Mouse (Mus musculus): ENCODE results near the gene Ankrd13a. TPM values are rescaled to one million over a fixed set of nuclear protein-coding genes. Genes with fewer than 3 reads are reported as not detected.

Ankrd13a gene
- polyA plus RNA-seq, 1 experiment, result 99.2 TPM

DNA sequence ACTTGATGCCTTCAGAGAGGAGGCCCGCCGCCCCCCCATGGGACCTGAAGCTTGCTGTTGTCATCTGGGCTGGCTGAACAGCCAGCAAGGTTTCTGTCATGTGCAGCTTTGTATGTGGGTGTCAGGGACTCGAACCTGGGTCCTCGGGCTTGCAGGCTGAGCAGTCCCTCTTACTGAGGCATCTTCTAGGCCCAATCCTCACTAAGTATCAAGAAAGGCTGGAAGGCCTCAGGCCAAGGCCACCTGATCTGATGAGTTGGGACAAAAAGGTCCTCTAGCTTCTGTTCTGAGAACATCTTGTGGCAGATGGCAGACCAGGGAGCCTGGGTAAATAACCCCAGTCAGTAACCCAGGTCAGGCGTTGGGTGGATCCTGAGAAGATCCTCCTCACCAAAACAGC, 35.3 kb downstream of the Ankrd13a start:
- Histone ChIP-seq H3K27ac (ENCODE audit: control insufficient read depth, insufficient read depth, low read depth, low read length, poor library complexity) (no peak overlapping the region), H3K4me1 (ENCODE audit: control insufficient read depth, insufficient read depth, low read length) (peaks cover 3% of the 10 kb centered on the region; the same call in 1 of the 2 replicates)
- 82% methylated on average over 5 of the region's 5 CpGs for WGBS

DNA sequence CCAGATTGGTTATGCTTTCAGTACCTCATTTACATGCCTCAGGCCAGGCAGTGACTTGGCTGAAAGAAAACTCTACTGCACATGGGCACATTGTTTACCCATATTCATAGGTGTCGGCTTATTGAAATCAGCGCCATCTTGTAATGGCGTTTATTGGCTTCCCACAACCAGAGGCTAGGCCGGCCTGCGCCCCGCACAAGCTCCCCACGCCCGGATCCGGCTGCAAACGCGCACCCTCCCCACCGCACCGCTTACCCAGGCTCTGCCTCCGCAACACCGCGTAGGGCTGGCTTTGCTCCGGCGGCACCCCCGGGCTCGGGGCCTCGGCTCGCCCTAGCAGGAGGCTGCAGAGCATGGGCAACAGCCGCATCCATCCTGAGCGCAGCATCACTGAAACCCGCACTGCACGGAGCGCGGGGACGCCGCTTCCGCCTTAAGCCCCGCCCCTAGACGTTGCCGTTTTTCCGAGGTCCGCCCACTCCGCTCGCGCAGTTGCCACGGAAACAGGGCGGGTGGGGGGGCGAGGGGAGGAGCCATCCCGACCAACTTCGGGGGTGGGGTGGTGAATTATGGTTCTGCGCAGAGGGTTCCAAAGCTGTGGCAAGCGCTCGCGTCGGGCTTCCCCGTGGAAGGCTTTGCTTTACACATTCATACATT, 39.2 kb downstream of the Ankrd13a start:
- H3K4me3 ChIP-seq (replicated peaks; ENCODE audit: control insufficient read depth, low read depth, low read length), result peak overlapping the region; percentile 94
- peak; percentile 94; the same call in 1 of the 2 replicates for TF ChIP-seq POLR2A (IDR thresholded peaks at IDR 0.05; ENCODE audit: borderline replicate concordance, control insufficient read depth, low read depth, low read length)
- TF ChIP-seq CTCF (IDR thresholded peaks at IDR 0.05; ENCODE audit: control insufficient read depth, insufficient read depth, low read length), result no peak
- H3K27ac ChIP-seq (ENCODE audit: control insufficient read depth, insufficient read depth, low read depth, low read length, poor library complexity), result peak overlapping the region; percentile 85
- WGBS, result 1% methylated on average over 50 of the region's 50 CpGs
- no peaks in the 10 kb centered on the region for H3K4me1 ChIP-seq (ENCODE audit: control insufficient read depth, insufficient read depth, low read length)

More for the DNA sequence above, 35.3 kb downstream of the Ankrd13a start:
- H3K4me3 ChIP-seq (replicated peaks; ENCODE audit: control insufficient read depth, low read depth, low read length), result no peak overlapping the region
- TF ChIP-seq POLR2A (IDR thresholded peaks at IDR 0.05; ENCODE audit: borderline replicate concordance, control insufficient read depth, low read depth, low read length), result no peak
- TF ChIP-seq CTCF (IDR thresholded peaks at IDR 0.05; ENCODE audit: control insufficient read depth, insufficient read depth, low read length), result no peak

DNA sequence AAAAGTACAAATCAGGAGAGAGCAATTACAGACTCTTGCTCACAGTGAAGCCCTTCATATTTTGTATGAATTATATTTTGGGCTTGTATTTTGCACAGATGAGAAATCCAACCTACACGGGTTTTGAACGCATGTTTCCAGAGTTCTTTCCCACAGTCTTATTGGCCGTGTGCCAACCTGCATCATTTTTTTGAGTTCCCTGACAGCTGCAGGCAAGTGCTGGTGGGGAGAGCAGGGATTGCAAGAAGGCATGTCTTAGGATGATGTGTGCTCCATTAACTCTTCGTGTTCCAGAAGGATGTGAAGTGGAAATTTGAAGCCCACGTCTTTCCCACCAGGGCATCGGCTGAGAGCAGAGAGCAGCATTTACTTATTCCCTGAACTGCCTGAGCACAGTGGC, 42.1 kb downstream of the Ankrd13a start:
- H3K4me3 ChIP-seq (replicated peaks; ENCODE audit: control insufficient read depth, low read depth, low read length), result no peak overlapping the region
- 79% methylated on average over 6 of the region's 6 CpGs for WGBS
- TF ChIP-seq POLR2A (IDR thresholded peaks at IDR 0.05; ENCODE audit: borderline replicate concordance, control insufficient read depth, low read depth, low read length), result no peak
- H3K27ac ChIP-seq (ENCODE audit: control insufficient read depth, insufficient read depth, low read depth, low read length, poor library complexity), result no peak overlapping the region
- H3K4me1 ChIP-seq (ENCODE audit: control insufficient read depth, insufficient read depth, low read length), result no peaks in the 10 kb centered on the region

DNA sequence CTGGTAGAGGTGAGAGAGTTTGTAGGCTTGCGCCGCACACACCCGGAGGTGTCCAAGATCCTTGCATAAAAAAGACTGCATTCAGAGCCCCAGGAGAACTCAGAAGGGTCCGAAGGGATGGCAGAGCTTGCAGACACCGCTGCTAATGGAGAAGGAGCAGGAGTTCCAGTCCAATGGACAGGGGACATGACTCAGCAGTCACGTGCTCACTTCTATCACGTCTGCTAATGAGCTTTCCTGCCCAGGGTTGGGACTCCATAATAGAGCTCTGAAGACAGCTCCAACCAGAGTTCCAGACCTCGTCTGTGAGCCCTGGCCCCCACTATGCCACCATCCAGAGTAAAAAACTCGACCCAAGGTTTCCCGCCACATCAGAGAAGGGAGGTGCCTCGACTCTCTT, 43.6 kb downstream of the Ankrd13a start:
- no peak for TF ChIP-seq POLR2A (IDR thresholded peaks at IDR 0.05; ENCODE audit: borderline replicate concordance, control insufficient read depth, low read depth, low read length)
- no peak for TF ChIP-seq CTCF (IDR thresholded peaks at IDR 0.05; ENCODE audit: control insufficient read depth, insufficient read depth, low read length)
- 67% methylated on average over 11 of the region's 11 CpGs for WGBS

DNA sequence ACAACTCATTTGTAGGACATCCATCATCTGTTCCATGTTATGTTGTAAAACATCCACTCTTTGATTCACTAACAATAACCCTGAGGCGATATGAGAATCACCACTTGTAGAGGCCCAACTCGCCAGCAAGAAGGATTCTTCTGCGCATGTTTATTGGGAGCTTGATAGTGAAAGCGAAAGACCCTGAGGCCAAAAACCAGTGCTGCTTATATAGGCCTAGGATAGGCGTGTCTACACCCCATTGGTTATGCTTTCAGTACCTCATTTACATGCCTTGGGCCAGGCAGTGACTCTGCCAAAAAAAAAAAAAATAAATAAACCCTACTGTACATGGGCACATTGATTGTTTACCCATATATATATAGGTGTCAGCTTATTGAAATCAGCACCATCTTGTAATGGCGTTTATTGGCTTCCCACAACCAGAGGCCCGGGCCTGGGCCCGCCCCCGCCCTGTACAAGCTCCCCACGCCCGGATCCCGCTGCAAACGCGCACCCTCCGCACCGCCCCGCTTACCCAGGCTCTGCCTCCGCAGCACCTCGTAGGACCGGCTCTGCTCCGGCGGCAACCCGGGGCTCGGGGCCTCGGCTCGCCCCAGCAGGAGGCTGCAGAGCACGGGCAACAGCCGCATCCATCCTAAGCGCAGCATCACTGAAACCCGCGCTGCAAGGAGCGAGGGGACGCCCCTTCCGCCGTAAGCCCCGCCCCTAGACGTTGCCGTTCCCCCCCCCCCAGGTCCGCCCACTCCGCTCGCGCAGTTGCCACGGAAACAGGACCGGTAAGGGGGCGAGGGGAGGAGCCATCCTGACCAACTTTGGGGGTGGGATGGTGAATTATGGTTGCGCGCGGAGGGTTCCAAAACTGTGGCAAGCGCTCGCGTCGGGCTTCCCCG, 48.6 kb downstream of the Ankrd13a start, which contains the start of gene 1500011B03Rik:
Gene 1500011B03Rik, minus strand, starts transcription at position 673 of the 893 bp plus-strand sequence.
- no peak within 1 kb of the TSS; the same call in 1 of the 2 replicates for H3K27ac ChIP-seq (ENCODE audit: control insufficient read depth, insufficient read depth, low read depth, low read length, poor library complexity)
- H3K4me1 ChIP-seq (ENCODE audit: control insufficient read depth, insufficient read depth, low read length), result peaks cover 5% of the 10 kb centered on the region; the same call in 1 of the 2 replicates
- peak within 1 kb of the TSS; percentile 54 for H3K4me3 ChIP-seq (replicated peaks; ENCODE audit: control insufficient read depth, low read depth, low read length)
- 15% methylated on average over 53 of the region's 53 CpGs for WGBS
- no peak for TF ChIP-seq CTCF (IDR thresholded peaks at IDR 0.05; ENCODE audit: control insufficient read depth, insufficient read depth, low read length)
- peak; percentile 27; the same call in 1 of the 2 replicates for TF ChIP-seq POLR2A (IDR thresholded peaks at IDR 0.05; ENCODE audit: borderline replicate concordance, control insufficient read depth, low read depth, low read length)

More for the DNA sequence above, 43.6 kb downstream of the Ankrd13a start:
- Histone ChIP-seq H3K4me3 (replicated peaks; ENCODE audit: control insufficient read depth, low read depth, low read length) (no peak overlapping the region), H3K4me1 (ENCODE audit: control insufficient read depth, insufficient read depth, low read length) (no peaks in the 10 kb centered on the region), H3K27ac (ENCODE audit: control insufficient read depth, insufficient read depth, low read depth, low read length, poor library complexity) (no peak overlapping the region)

DNA sequence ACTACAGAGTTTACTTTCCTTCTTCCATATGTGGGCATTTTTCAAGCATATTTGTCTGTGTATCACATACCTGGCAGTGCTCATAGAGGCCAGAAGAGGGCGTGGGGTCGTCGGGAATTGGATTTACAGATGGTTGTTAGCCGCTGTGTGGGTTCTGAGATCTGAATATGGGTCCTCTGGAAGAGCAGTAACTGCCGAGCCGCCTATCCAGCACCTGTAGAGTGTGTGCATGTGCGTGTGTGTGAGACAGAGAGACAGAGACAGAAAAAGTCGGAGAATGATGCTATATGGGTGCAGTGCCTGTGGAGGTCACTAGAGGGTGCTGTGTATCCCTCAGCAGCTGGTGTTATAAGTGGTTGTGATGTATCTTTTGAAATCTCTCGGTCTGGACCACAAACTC, 49.7 kb downstream of the Ankrd13a start:
- H3K4me1 ChIP-seq (ENCODE audit: control insufficient read depth, insufficient read depth, low read length), result peaks cover 5% of the 10 kb centered on the region; the same call in 1 of the 2 replicates
- no peak overlapping the region for H3K27ac ChIP-seq (ENCODE audit: control insufficient read depth, insufficient read depth, low read depth, low read length, poor library complexity)
- WGBS, result 6% methylated on average over 9 of the region's 9 CpGs
- peak overlapping the region; percentile 54 for H3K4me3 ChIP-seq (replicated peaks; ENCODE audit: control insufficient read depth, low read depth, low read length)
- TF ChIP-seq POLR2A (IDR thresholded peaks at IDR 0.05; ENCODE audit: borderline replicate concordance, control insufficient read depth, low read depth, low read length) (no peak), CTCF (IDR thresholded peaks at IDR 0.05; ENCODE audit: control insufficient read depth, insufficient read depth, low read length) (peak; percentile 79)

DNA sequence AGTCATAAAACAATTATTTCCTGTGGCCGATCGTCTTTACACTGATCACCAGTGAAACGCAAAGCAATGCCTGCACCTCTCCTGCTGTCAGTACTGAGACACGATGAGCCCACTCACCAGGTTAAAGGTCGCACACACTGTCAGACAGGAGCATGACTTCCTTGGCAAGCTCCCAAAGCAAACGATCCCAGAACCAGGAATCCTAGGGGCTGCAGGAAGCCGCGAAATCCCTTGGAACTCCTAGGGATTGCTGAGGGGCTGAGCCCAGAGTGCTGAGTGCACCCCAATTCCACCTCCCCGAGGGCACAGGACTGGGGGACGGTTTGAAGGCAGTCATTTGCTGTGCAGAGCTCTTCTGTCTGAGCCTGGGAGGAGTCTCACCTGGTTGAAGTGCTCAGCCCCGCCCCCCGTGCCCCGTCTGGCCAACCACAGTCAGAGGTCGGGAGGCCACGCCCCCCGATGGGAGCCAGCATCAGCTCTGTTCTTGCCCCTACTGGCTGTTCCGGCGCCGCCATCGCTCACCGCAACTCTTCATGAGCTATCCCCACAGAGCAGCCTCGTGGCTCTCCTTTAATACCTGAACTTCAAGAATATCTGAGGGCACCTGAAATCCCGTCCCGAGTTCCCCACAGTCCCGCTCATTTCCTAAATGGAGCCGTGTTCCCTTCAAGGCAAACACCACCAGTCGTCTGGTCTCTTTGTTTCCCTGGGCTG, 51.7 kb downstream of the Ankrd13a start:
- 0 out of 2 replicates have a peak, but pooled peaks have one; percentile 18 for TF ChIP-seq POLR2A (IDR thresholded peaks at IDR 0.05; ENCODE audit: borderline replicate concordance, control insufficient read depth, low read depth, low read length)
- TF ChIP-seq CTCF (IDR thresholded peaks at IDR 0.05; ENCODE audit: control insufficient read depth, insufficient read depth, low read length), result peak; percentile 19; the same call in 1 of the 2 replicates

More for the DNA sequence above, 51.7 kb downstream of the Ankrd13a start:
- 6% methylated on average over 27 of the region's 27 CpGs for WGBS
- Histone ChIP-seq H3K4me3 (replicated peaks; ENCODE audit: control insufficient read depth, low read depth, low read length) (peak overlapping the region; percentile 51), H3K27ac (ENCODE audit: control insufficient read depth, insufficient read depth, low read depth, low read length, poor library complexity) (no peak overlapping the region), H3K4me1 (ENCODE audit: control insufficient read depth, insufficient read depth, low read length) (peaks cover 5% of the 10 kb centered on the region; the same call in 1 of the 2 replicates)
